Mouse (Mus musculus): ENCODE measurements at regions not wholly inside any gene's neighbourhood (a gene's known extent, or its start where the extent isn't known, plus 50 kb on each side); places are given as distances from the start of the nearest gene placed in this dataset.
"Not testable (repeated sequence)": the region's sequence is repeated elsewhere in the genome, so short reads cannot be mapped to it uniquely, and the experiment has no call there.

GRCm38 (mm10) chrX:70871209-70871608 is 178.8 kb upstream of the Mamld1 start:
- H3K4me1 ChIP-seq (ENCODE audit: insufficient read depth): no peaks in the 10 kb centered on the region
- DNase-seq (no peak), ATAC-seq (no peak)
- TF ChIP-seq EP300 (IDR thresholded peaks at IDR 0.05; ENCODE audit: low read depth): no peak
- no peak for TF ChIP-seq CTCF (IDR thresholded peaks at IDR 0.05; ENCODE audit: low read depth)
- WGBS (ENCODE audit: insufficient replicate concordance): 63% methylated on average over 1 of the region's 1 CpGs
- H3K27ac ChIP-seq (ENCODE audit: low read depth): no peak overlapping the region
- no peaks in the 10 kb centered on the region for H3K36me3 ChIP-seq (replicated peaks; ENCODE audit: insufficient read depth, low read length)
- H3K9ac ChIP-seq (replicated peaks): no peak overlapping the region
- H3K4me2 ChIP-seq (ENCODE audit: low read depth, low read length): no peak overlapping the region
- H3K9me3 ChIP-seq (ENCODE audit: low read length): no peaks in the 10 kb centered on the region
- no peak overlapping the region for H3K4me3 ChIP-seq (ENCODE audit: low read depth, low read length)
- H3K27me3 ChIP-seq (ENCODE audit: insufficient read depth, low read length): peaks cover 3% of the 10 kb centered on the region; the same call in 1 of the 2 replicates

GRCm38 (mm10) chrX:70881326-70881725 is 168.7 kb upstream of the Mamld1 start:
- DNase-seq (no peak), ATAC-seq (no peak)
- WGBS (ENCODE audit: insufficient replicate concordance): 64% methylated on average over 2 of the region's 2 CpGs
- no peaks in the 10 kb centered on the region for H3K4me1 ChIP-seq (ENCODE audit: insufficient read depth)
- H3K9me3 ChIP-seq (ENCODE audit: low read length): no peaks in the 10 kb centered on the region
- H3K9ac ChIP-seq (replicated peaks): no peak overlapping the region
- H3K27ac ChIP-seq (ENCODE audit: low read depth): no peak overlapping the region
- no peak overlapping the region for H3K4me3 ChIP-seq (ENCODE audit: low read depth, low read length)
- H3K27me3 ChIP-seq (ENCODE audit: insufficient read depth, low read length): no peaks in the 10 kb centered on the region
- no peaks in the 10 kb centered on the region for H3K36me3 ChIP-seq (replicated peaks; ENCODE audit: insufficient read depth, low read length)
- H3K4me2 ChIP-seq (ENCODE audit: low read depth, low read length): no peak overlapping the region
- no peak for TF ChIP-seq EP300 (IDR thresholded peaks at IDR 0.05; ENCODE audit: low read depth)

GRCm38 (mm10) chrX:70883461-70883860 is 166.6 kb upstream of the Mamld1 start:
- Histone ChIP-seq H3K4me2 (ENCODE audit: low read depth, low read length) (no peak overlapping the region), H3K27me3 (ENCODE audit: insufficient read depth, low read length) (no peaks in the 10 kb centered on the region), H3K4me3 (ENCODE audit: low read depth, low read length) (no peak overlapping the region), H3K9me3 (ENCODE audit: low read length) (no peaks in the 10 kb centered on the region), H3K4me1 (ENCODE audit: insufficient read depth) (no peaks in the 10 kb centered on the region), H3K36me3 (replicated peaks; ENCODE audit: insufficient read depth, low read length) (no peaks in the 10 kb centered on the region), H3K27ac (ENCODE audit: low read depth) (no peak overlapping the region), H3K9ac (replicated peaks) (no peak overlapping the region)
- ATAC-seq (no peak), DNase-seq (no peak)
- no peak for TF ChIP-seq CTCF (IDR thresholded peaks at IDR 0.05; ENCODE audit: low read depth)
- no peak for TF ChIP-seq EP300 (IDR thresholded peaks at IDR 0.05; ENCODE audit: low read depth)
- 49% methylated on average over 2 of the region's 2 CpGs for WGBS (ENCODE audit: insufficient replicate concordance)

- no peak for TF ChIP-seq CTCF (IDR thresholded peaks at IDR 0.05; ENCODE audit: low read depth)
- no peak for TF ChIP-seq EP300 (IDR thresholded peaks at IDR 0.05; ENCODE audit: low read depth)
- DNase-seq: no peak
- Histone ChIP-seq H3K4me1 (ENCODE audit: insufficient read depth) (no peaks in the 10 kb centered on the region), H3K4me2 (ENCODE audit: low read depth, low read length) (no peak overlapping the region), H3K27ac (ENCODE audit: low read depth) (no peak overlapping the region), H3K27me3 (ENCODE audit: insufficient read depth, low read length) (no peaks in the 10 kb centered on the region), H3K36me3 (replicated peaks; ENCODE audit: insufficient read depth, low read length) (no peaks in the 10 kb centered on the region), H3K4me3 (ENCODE audit: low read depth, low read length) (no peak overlapping the region), H3K9ac (replicated peaks) (no peak overlapping the region), H3K9me3 (ENCODE audit: low read length) (no peaks in the 10 kb centered on the region)
- ATAC-seq: no peak
- 58% methylated on average over 2 of the region's 2 CpGs for WGBS (ENCODE audit: insufficient replicate concordance)
These were observed 155.5 kb upstream of the Mamld1 start for GRCm38 (mm10) chrX:70894517-70894916.

DNA sequence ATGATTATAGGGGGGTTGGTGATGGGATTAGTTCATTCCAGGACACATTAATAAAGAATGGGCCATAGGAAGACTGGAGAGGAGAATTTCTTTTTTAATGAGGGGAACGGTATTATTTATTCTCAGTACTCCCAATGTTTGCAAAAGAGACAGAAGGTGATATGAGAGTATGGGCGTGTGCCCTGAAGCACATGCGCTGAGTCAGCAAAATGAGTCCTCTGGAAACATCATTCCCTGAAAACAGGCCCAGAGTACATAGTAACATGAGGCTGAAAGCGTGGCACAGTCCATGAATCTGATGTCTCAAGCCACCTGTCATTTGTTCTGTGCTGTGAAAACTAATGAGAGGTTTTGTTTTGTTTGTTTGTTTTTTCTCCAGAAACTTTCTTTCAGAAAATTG is 154.5 kb upstream of the Mamld1 start:
- no peak for DNase-seq
- 59% methylated on average over 4 of the region's 4 CpGs for WGBS (ENCODE audit: insufficient replicate concordance)
- Histone ChIP-seq H3K9ac (replicated peaks) (no peak overlapping the region), H3K9me3 (ENCODE audit: low read length) (no peaks in the 10 kb centered on the region), H3K4me1 (ENCODE audit: insufficient read depth) (no peaks in the 10 kb centered on the region), H3K4me3 (ENCODE audit: low read depth, low read length) (no peak overlapping the region), H3K27ac (ENCODE audit: low read depth) (no peak overlapping the region), H3K27me3 (ENCODE audit: insufficient read depth, low read length) (no peaks in the 10 kb centered on the region), H3K4me2 (ENCODE audit: low read depth, low read length) (no peak overlapping the region), H3K36me3 (replicated peaks; ENCODE audit: insufficient read depth, low read length) (no peaks in the 10 kb centered on the region)
- ATAC-seq: no peak
- TF ChIP-seq CTCF (IDR thresholded peaks at IDR 0.05; ENCODE audit: low read depth): no peak
- no peak for TF ChIP-seq EP300 (IDR thresholded peaks at IDR 0.05; ENCODE audit: low read depth)

GRCm38 (mm10) chrX:70897110-70897721 is 152.8 kb upstream of the Mamld1 start:
- Histone ChIP-seq H3K36me3 (replicated peaks; ENCODE audit: insufficient read depth, low read length) (no peaks in the 10 kb centered on the region), H3K4me1 (ENCODE audit: insufficient read depth) (no peaks in the 10 kb centered on the region), H3K4me3 (ENCODE audit: low read depth, low read length) (no peak overlapping the region), H3K27ac (ENCODE audit: low read depth) (no peak overlapping the region), H3K9me3 (ENCODE audit: low read length) (no peaks in the 10 kb centered on the region), H3K4me2 (ENCODE audit: low read depth, low read length) (no peak overlapping the region), H3K27me3 (ENCODE audit: insufficient read depth, low read length) (no peaks in the 10 kb centered on the region), H3K9ac (replicated peaks) (no peak overlapping the region)
- 56% methylated on average over 2 of the region's 2 CpGs for WGBS (ENCODE audit: insufficient replicate concordance)
- TF ChIP-seq CTCF (IDR thresholded peaks at IDR 0.05; ENCODE audit: low read depth) (no peak), EP300 (IDR thresholded peaks at IDR 0.05; ENCODE audit: low read depth) (no peak)
- DNase-seq (no peak), ATAC-seq (no peak)

DNA sequence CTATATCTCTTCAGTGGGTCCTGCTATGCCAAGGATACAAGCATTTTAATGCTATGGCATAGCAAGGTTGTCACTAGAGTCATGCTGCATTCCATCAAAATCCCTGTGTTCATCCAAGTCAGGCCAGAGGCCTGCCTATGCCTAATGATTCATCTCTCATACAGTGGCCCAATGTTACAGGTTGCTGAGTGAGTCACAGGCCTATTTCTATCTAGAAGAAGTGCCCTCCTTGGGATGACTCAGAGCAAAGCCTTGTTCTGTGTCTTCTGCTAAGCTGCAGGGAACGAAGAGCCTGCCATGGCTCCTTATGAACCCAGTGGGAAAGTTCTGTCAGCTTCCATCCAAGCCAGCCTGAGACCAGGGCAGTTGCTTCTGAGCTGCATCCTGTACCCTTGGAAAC is 151.2 kb upstream of the Mamld1 start:
- not testable (repeated sequence) for H3K9me3 ChIP-seq (ENCODE audit: low read length)

More for the DNA sequence above, 151.2 kb upstream of the Mamld1 start:
- H3K36me3 ChIP-seq (replicated peaks; ENCODE audit: insufficient read depth, low read length); H3K4me3 ChIP-seq (ENCODE audit: low read depth, low read length); H3K27me3 ChIP-seq (ENCODE audit: insufficient read depth, low read length); H3K4me2 ChIP-seq (ENCODE audit: low read depth, low read length); H3K4me1 ChIP-seq (ENCODE audit: insufficient read depth); DNase-seq; ATAC-seq; H3K27ac ChIP-seq (ENCODE audit: low read depth); H3K9ac ChIP-seq (replicated peaks): not testable (repeated sequence)
- 68% methylated on average over 1 of the region's 1 CpGs for WGBS (ENCODE audit: insufficient replicate concordance)
